Mouse (Mus musculus) testis, postnatal 14 days (tissue): Measurements from ENCODE around the gene Ptpre.
"Not testable (repeated sequence)": the region's sequence is repeated elsewhere in the genome, so short reads cannot be mapped to it uniquely, and the experiment has no call there.

Experiments used
- DNase-seq: peaks from one replicate; pipeline ENCODE4 v3.0.0; 2021; ENCODE audit warnings: low spot score

The Ptpre gene

DNA sequence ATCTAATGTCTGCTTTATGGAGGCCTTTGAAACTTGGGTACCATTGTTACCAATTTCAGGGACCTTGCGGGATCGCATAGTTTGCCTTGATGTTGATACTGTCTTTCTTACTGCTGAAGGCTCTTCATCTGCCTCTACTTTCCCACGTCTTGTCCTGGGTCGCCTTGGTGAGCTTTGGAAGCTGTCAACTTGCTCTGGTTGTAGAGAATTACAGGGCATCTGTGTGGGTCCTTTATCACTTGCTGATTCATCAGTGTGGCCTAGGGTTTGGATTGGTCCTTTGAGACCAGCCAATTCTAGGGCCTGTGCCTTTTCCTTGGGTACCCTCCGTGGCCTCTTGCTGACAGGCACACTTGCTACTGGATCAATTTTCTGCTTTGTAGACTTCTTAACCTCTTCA is 157.5 kb downstream of the Ptpre start:
- DNase-seq, result no peak

DNA sequence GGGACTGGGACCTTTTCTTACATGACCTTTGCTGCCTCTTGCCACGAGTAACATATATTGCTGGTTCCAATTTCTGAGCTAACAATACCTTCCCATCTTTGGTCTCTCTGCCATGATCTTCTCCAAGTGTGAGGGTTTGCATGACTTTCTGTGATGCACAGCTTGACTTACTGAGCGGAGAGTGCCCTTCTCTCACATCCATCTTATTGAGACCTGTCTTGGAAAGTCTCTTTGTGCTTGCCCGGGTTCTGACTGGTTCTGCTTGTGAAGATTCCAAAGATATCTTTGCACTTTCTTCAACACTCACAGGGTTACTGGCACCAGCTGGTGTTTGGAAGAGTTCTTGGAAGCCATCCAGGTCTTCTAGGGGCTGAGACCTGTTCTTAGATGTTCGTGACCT is 158.8 kb downstream of the Ptpre start:
- DNase-seq, result no peak

- DNase-seq, result not testable (repeated sequence)
These were observed 159.9 kb downstream of the Ptpre start for GRCm38 (mm10) chr7:135697021-135697740.

DNA sequence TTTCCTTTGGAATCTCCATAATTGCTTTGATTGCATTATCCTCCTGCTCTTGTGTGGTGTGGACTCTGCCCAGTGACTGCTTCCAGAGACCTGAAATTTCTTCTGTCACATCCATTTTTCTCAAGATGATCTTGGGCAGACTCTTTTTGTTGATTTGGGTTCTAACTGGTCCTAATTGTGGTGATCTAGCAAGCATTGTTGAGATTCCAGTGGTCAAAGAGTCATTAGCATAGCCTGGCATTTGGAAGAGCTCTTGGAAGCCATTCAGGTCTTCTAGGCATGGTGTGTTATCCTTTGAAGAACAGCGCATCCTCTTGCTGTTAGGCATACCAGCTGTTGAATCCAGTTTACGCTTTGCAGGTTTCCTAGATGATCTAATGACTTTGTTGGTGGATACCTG is 161.1 kb downstream of the Ptpre start:
- no peak for DNase-seq

GRCm38 (mm10) chr7:135699351-135699750 is 162.1 kb downstream of the Ptpre start:
- not testable (repeated sequence) for DNase-seq

DNA sequence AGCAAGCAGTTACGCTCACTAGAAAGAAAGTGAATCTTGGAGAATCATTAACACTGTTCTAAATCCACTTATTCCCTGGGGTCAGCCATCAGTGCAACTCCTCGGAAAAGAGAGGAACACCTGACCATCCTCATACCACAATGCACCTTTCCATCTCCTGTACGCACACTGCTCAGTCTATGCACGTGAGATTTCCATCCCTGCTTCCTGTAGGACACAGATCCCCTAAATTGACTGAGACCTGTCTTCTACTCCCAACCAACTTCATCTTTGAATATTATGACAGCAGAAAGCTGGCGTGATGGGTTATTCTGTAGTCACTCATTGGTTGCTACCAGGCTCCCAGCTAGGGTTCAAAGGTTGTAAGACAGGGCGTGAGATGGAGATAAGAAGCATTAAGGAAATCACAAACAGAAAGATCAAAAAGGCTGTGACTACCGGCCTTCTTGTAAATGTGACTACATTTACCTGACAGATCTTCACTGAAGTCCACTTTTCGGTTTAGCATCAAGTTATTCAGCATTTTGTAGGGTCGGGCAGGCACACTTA is 166.4 kb downstream of the Ptpre start:
- DNase-seq, result no peak

DNA sequence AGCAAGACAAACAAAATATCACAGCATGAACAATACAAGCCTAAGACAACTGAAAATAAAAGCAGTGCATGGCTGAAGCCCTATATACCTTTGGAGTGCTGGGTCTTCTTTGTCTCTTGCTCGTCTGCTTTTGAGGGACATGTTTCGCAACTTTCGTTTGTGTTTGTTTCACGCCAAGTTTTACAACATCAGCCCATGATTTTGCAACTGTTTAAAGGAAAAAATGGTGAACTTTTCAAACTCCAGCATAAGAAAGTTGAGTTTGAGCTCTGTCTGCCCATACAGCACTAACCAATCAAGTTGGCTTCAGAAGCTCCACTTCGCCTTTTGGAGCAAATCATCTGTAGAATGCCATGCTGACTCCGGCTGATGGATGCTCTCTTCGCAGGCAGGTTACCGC is 167.0 kb downstream of the Ptpre start:
- DNase-seq, result no peak

DNA sequence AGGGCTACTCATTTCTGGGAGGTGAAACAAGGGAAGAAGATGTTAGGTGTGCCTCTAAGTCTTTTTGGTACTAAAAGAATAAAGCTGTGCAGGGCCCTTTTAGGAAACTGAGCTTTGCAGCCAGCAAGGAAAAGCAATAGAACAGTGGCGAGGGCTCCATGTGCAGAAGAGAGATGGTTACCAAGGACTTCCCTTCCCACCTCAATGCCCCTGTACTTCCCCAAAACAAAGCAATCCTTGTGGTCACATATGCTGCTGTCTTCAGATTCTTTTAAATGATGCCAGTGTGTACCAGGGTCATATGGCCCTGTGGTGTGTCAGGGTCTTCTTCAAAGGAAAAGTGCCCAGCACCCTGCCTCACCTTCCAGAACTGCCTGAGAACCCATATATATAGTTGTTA is 167.8 kb downstream of the Ptpre start:
- DNase-seq, result no peak

DNA sequence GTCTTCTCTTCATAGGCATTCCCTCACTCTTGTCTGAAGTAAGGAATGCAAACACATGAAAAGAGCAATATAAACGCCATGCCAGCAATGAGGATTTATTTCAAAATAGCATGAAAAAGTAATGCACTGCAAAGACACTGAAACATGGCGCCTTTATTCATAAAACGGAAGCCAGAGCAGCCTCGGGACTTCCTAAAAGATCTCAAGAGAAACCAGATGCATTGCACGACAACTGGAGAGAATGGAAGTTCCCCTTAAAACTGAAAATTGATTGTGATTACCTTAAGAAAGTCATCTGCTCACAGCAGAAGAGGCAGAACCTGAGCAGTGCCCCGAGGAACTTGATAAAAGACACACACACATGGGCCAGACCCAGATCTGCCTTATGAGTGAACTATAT is 168.5 kb downstream of the Ptpre start:
- DNase-seq, result no peak

DNA sequence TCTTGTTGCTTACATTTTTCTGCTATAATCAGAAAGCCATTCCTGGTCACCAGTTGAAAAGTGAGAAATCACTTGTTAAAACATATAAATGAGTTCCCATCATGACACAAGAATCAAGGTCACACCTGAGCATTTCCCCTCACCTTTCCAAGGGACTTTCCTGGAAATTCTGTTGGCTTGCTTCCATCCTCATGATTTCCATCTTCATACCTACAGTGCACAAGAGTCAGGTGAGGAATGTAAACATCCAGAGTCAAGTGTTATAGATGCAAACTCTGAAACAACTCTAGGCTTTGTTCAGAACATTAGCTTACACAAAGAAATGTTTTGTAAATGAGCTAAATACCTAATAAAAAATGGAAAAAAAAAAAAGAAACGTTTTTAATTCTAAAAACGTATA is 173.4 kb downstream of the Ptpre start:
- DNase-seq, result no peak

DNA sequence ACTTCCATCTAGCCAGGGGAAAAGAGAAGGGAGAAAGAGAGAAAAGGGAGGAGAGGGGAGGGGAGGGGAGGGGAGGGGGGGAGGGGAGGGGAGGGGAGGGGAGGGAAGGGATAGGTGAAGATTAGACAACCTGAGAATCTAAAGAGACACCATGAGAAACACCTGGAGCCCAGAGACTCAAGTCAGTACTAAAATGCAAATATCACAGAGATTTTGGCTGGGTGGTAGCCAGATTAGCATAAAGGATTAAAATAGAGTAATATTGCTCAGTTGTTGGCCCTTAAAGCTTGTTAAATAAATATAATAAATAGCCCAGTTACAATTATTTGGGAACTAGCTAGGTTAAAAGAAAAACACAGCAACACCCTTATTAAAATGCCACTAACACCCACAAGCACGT is 175.3 kb downstream of the Ptpre start:
- DNase-seq, result no peak

- no peak for DNase-seq
These were observed 176.0 kb downstream of the Ptpre start for GRCm38 (mm10) chr7:135713326-135713725.

DNA sequence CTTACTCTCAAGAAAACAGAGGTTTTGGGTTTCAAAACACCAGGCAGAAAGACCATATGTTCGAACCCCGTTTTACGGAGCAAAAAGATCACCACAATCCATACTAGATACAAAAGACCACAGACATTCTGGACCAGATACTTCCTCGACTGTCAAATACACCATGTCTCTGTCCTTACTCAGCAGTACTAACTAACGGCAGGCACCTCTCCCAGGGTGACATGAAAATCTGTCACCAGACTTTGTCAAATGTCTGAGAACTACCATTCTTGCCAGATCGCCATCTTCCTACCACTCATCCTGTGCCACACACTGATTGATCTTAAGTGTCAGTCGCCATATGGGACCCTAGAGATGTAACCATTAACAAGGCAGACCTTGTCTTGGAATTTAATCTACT is 177.9 kb downstream of the Ptpre start:
- DNase-seq, result no peak

- peak; percentile 68 for DNase-seq
These were observed 178.6 kb downstream of the Ptpre start, which contains the start of gene Mki67 for GRCm38 (mm10) chr7:135715642-135716444. Gene Mki67 (minus strand): TSS chr7:135716361.

DNA sequence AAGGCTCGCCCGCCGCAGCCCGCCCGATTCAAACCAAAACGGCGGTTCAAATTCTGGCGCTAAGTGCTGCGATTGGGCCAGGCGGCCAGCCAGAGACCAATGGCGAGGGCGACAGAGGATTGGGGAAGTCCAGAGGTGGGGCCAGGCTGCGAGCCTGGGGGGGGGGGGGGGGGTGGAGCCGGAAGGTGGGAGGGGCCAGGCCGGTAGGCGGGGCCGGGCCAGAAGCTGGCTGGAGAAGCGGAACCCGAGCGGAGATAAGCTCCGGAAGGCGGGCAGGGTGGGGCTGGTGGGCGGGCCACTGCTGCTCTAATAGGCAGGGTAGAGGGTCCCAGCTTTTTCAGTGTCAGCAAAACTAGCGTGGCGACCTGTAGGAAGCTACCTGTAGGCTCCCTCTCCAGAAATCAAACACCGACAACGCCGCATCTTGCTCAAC is 179.2 kb downstream of the Ptpre start:
- peak; percentile 93 for DNase-seq

GRCm38 (mm10) chr7:135716968-135717557 is 179.8 kb downstream of the Ptpre start:
- DNase-seq, result no peak

DNA sequence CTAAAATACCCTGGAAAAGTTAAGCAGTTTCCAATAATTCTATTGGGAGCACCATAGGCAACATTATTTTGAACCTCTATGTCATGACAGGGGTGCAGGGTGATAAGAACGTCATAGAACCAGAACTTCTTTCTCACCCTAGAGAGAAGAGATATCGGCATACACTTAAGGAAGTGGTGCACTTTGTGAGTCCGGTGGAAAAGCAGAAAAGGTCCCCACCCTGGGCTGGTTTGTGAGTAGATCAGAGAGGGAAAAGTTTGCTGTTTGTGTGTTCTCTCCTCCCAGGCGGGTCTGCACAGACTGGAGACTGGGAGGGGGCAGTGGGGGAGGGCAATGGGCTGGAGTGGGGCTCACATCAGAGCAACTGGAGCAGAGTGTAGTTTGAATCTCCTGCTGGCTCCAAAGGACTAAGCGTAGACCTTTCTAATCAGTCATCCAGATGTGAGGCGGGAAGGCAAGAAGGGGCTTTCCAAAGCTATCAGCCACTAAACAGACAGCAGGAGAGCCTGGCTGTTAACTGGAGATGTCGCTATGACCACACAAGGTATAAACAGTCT is 184.2 kb downstream of the Ptpre start:
- no peak for DNase-seq

DNA sequence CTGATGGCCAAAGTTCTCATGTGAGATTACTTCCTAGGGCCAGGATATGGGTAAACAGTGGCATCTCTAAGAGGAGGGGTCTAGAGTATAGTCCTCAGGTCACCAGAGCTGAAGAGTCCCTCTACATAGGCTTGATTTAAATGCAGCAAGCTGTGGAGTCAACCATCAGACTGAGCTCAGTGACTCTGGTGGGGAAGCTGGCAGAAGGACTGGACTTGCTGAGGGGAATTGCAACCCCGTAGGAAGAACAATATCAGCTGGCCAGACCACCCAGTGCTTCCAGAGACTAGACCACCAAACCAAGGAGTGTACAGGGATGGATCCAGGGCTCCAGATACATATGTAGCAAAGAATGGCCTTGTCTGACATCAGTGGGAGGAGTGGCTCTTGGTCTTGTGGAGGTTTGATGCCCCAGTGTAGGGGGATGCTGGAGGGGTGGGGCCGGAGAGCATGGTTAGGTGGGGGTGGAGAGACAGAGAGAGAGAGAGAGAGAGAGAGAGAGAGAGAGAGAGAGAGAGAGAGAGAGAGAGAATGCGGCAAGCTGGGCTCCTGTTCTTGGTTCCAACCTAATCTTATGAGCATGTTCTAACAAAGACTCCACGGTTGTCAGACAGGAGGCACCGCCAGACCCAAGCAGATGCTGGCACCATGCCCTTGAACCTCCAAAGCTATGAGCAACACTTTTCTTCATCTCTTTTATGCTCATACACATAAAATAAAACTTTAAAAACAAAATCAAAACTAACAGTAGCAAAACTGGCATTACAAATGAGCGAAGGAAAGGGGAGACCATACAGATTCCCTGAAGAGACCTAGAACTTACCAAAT is 184.9 kb downstream of the Ptpre start:
- no peak for DNase-seq

DNA sequence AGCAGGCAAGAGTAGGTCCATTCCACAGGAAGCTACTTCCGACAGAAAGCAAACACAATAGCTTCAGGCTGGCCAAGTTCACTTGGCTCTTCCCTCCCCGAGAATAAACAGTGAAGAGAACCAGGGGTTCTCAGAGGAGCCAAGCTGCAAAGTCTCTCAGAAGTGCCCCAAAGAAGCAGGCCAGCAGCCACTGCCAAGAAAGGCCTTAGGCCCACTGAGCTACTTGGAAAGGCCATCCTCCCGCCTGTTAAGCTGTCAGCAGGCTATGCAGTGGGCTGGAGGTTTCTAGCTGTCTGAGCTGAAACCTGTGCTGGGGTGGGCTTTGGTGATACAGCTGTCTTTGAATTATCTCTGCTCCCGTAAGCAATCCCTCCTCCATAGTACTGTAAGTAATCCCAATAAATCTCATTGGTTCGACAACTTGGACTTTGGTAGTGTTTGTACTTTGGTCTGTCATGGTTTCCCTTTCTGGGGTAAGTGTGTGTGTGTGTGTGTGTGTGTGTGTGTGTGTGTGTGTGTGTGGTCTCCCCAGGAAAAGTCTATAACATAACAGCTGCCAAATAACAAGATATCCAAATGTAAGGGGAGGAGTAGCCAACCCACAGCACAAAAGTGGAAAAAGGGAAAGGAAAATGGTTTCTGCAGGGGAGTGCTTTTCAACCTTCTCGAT is 186.5 kb downstream of the Ptpre start:
- DNase-seq, result no peak

DNA sequence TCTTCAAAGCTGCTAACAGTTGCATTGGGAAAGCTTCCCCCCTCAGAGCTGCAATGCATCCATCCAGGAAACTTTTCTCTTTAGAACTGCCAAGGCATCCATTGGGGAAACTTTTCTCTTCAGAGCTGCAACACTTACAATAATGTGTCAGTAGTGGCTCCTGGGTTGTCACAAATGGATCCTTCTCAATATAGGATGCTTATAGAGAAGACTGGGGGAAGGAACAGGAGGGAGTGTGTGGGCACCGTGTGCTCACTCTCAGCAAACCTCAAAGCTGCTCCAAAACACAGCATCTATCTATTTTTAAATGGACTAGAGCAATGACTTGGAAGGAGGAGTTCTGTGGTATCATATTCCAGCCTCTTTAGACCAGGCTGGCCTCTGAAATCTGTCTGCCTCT is 189.4 kb downstream of the Ptpre start:
- DNase-seq, result no peak

DNA sequence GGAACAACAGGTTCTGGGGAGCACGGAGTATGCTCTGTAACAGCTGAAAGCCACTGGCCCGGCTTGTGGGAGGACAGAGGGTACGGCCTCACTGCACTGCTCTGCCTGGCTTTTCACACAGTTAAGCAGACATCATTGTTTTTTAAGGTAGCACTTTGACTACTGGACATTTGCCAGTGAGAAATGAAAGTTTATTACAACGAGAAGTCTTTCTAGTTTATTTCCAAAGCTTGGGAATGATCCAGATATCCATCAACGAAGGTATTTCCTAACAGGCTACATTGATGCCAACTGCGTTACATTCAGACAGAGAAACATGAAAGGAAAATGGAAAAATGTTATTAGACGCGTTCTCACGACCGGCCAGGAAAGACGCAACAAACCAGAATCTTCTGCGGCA is 190.8 kb downstream of the Ptpre start:
- no peak for DNase-seq
